Comparison of ENCODE assay signal across 8 mouse cellular contexts in genomic region chr9:108290016-108290750, GRCm38 (mm10). TPM values are rescaled to one million over a fixed set of nuclear protein-coding genes. Genes with fewer than 3 reads are reported as not detected.
A peak's percentile ranks its signal among the peaks of the same experiment; 100 is the strongest.
DNase-seq lines count a peak whose midpoint lies in the region; ATAC-seq and TF ChIP-seq lines count a peak whose summit lies in the region.

Gene Nicn1, plus strand, starts transcription at chr9:108290429.

- H3K27me3 ChIP-seq in C2C12 (ENCODE audit: control insufficient read depth, insufficient read depth, insufficient read length) (no peaks in the 10 kb centered on the region), myocyte (ENCODE audit: control insufficient read depth, insufficient read depth, insufficient read length) (no peaks in the 10 kb centered on the region)
- H3K27me3 ChIP-seq in erythroblast, embryonic 14.5 days (ENCODE audit: control insufficient read depth), result no peaks in the 10 kb centered on the region; the same call in 1 of the 2 replicates
- H3K27me3 ChIP-seq in heart, embryonic 11.5 days (ENCODE audit: control insufficient read depth, insufficient read depth, low read length), result no peaks in the 10 kb centered on the region
- no peaks in the 10 kb centered on the region for H3K27me3 ChIP-seq in kidney, embryonic 16.5 days (ENCODE audit: insufficient read depth, low read length)
- no peaks in the 10 kb centered on the region for H3K27me3 ChIP-seq in liver, adult 2 months (ENCODE audit: control insufficient read depth, insufficient read depth, low read length)
- no peaks in the 10 kb centered on the region for H3K27me3 ChIP-seq in splenic B cell, adult 2 months (ENCODE audit: control insufficient read depth, insufficient read depth, low read length, poor library complexity, severe bottlenecking)

- H3K4me3 ChIP-seq in C2C12 (ENCODE audit: insufficient read depth, poor library complexity, severe bottlenecking) (peak within 1 kb of the TSS; percentile 44), myocyte (peak within 1 kb of the TSS; percentile 63)
- peak within 1 kb of the TSS; percentile 69 for H3K4me3 ChIP-seq in erythroblast, embryonic 14.5 days (replicated peaks)
- H3K4me3 ChIP-seq in heart, embryonic 11.5 days (ENCODE audit: low read depth, low read length), result peak within 1 kb of the TSS; percentile 62
- peak within 1 kb of the TSS; percentile 57 for H3K4me3 ChIP-seq in kidney, embryonic 16.5 days (ENCODE audit: low read length)
- H3K4me3 ChIP-seq in liver, adult 2 months (ENCODE audit: insufficient read depth, low read depth, low read length), result peak within 1 kb of the TSS; percentile 51

- H3K9me3 ChIP-seq in erythroblast, embryonic 14.5 days (ENCODE audit: control insufficient read depth, low read length), result no peaks in the 10 kb centered on the region
- H3K9me3 ChIP-seq in heart, embryonic 11.5 days (replicated peaks; ENCODE audit: control insufficient read depth, low read length), result no peaks in the 10 kb centered on the region
- H3K9me3 ChIP-seq in kidney, embryonic 16.5 days (ENCODE audit: low read length), result no peaks in the 10 kb centered on the region

- peaks cover 27% of the 10 kb centered on the region for H3K4me1 ChIP-seq in erythroblast, embryonic 14.5 days (ENCODE audit: control insufficient read depth)
- no peaks in the 10 kb centered on the region for H3K4me1 ChIP-seq in heart, embryonic 11.5 days (ENCODE audit: control insufficient read depth, insufficient read depth, low read length)
- 0 out of 2 replicates have a peak, but pooled peaks cover 3% of the 10 kb centered on the region for H3K4me1 ChIP-seq in kidney, embryonic 16.5 days (ENCODE audit: insufficient read depth, low read length)
- peaks cover 5% of the 10 kb centered on the region for H3K4me1 ChIP-seq in liver, adult 2 months (ENCODE audit: control insufficient read depth, insufficient read depth, low read length)

- no peak for TF ChIP-seq CTCF in C2C12 (IDR thresholded peaks at IDR 0.05; ENCODE audit: control insufficient read depth, insufficient read depth, insufficient read length)
- no peak for TF ChIP-seq CTCF in brain, embryonic 14.5 days (IDR thresholded peaks at IDR 0.05; ENCODE audit: borderline replicate concordance, extremely low read depth, insufficient read depth, insufficient read length)
- no peak for TF ChIP-seq CTCF in liver, adult 2 months (IDR thresholded peaks at IDR 0.05; ENCODE audit: low read depth, low read length)

- peak within 1 kb of the TSS; percentile 73 for H3K27ac ChIP-seq in heart, embryonic 11.5 days (ENCODE audit: low read depth, low read length)
- H3K27ac ChIP-seq in kidney, embryonic 16.5 days (ENCODE audit: low read length), result peak within 1 kb of the TSS; percentile 81
- H3K27ac ChIP-seq in liver, adult 2 months (replicated peaks; ENCODE audit: insufficient read depth, low read depth, low read length), result peak within 1 kb of the TSS; percentile 40

- H3ac ChIP-seq in C2C12 (ENCODE audit: control insufficient read depth, insufficient read length, low read depth), result peak within 1 kb of the TSS; percentile 61
- peak within 1 kb of the TSS; percentile 41 for H3ac ChIP-seq in myocyte (ENCODE audit: control insufficient read depth, insufficient read length)

- H3K79me2 ChIP-seq in C2C12 (ENCODE audit: control insufficient read depth, insufficient read depth), result peaks cover 4% of the 10 kb centered on the region
- H3K79me2 ChIP-seq in liver, adult 2 months (ENCODE audit: control insufficient read depth, insufficient read depth, low read length), result no peaks in the 10 kb centered on the region
- no peaks in the 10 kb centered on the region for H3K79me2 ChIP-seq in myocyte (ENCODE audit: control insufficient read depth, insufficient read depth)

- peak; percentile 90 for ATAC-seq in heart, embryonic 11.5 days (replicated peaks; ENCODE audit: insufficient number of reproducible peaks, low FRiP score, low TSS enrichment)
- ATAC-seq in kidney, embryonic 16.5 days (ENCODE audit: low FRiP score, low TSS enrichment), result peak; percentile 98

- H3K36me3 ChIP-seq in C2C12 (ENCODE audit: control insufficient read depth, insufficient read depth) (no peaks in the 10 kb centered on the region), myocyte (ENCODE audit: control insufficient read depth, insufficient read depth) (peaks cover 4% of the 10 kb centered on the region)
- H3K36me3 ChIP-seq in erythroblast, embryonic 14.5 days (ENCODE audit: control insufficient read depth), result no peaks in the 10 kb centered on the region; the same call in 1 of the 2 replicates
- no peaks in the 10 kb centered on the region for H3K36me3 ChIP-seq in heart, embryonic 11.5 days (ENCODE audit: control insufficient read depth, insufficient read depth, low read length)
- peaks cover 7% of the 10 kb centered on the region; the same call in 1 of the 2 replicates for H3K36me3 ChIP-seq in kidney, embryonic 16.5 days (ENCODE audit: insufficient read depth, low read length)
- no peaks in the 10 kb centered on the region for H3K36me3 ChIP-seq in liver, adult 2 months (ENCODE audit: control insufficient read depth, insufficient read depth, low read length)
- no peaks in the 10 kb centered on the region; the same call in 1 of the 2 replicates for H3K36me3 ChIP-seq in splenic B cell, adult 2 months (ENCODE audit: control insufficient read depth, insufficient read depth, low read length, poor library complexity, severe bottlenecking)

- no peaks in the 10 kb centered on the region for H3K79me3 ChIP-seq in C2C12 (ENCODE audit: low read depth)

- peak; percentile 100 for DNase-seq in brain, embryonic 14.5 days (ENCODE audit: low read depth)
- peak; percentile 99 for DNase-seq in liver, adult 2 months (ENCODE audit: extremely low read depth, low read depth, low spot score)
- peak; percentile 95 for DNase-seq in splenic B cell, adult 2 months (ENCODE audit: low read depth, low spot score)

- H3K4me2 ChIP-seq in heart, embryonic 11.5 days, result peak within 1 kb of the TSS; percentile 70
- H3K4me2 ChIP-seq in kidney, embryonic 16.5 days (replicated peaks; ENCODE audit: low read depth, low read length), result peak within 1 kb of the TSS; percentile 73
- H3K4me2 ChIP-seq in myocyte (ENCODE audit: low read depth), result peak within 1 kb of the TSS; percentile 94

- H3K9ac ChIP-seq in heart, embryonic 11.5 days (ENCODE audit: low read depth, low read length), result peak within 1 kb of the TSS; percentile 73
- H3K9ac ChIP-seq in kidney, embryonic 16.5 days (replicated peaks; ENCODE audit: low read length), result peak within 1 kb of the TSS; percentile 76
- H3K9ac ChIP-seq in liver, adult 2 months (ENCODE audit: low read depth, low read length), result peak within 1 kb of the TSS; percentile 28

- TF ChIP-seq POLR2A in brain, embryonic 14.5 days (IDR thresholded peaks at IDR 0.05; ENCODE audit: borderline replicate concordance, extremely low read depth, insufficient read depth, insufficient read length, poor library complexity, severe bottlenecking), result peak; percentile 65; the same call in 1 of the 2 replicates
- 0 out of 2 replicates have a peak, but pooled peaks have one; percentile 11 for TF ChIP-seq POLR2A in liver, adult 2 months (IDR thresholded peaks at IDR 0.05; ENCODE audit: extremely low read depth, insufficient read depth, low read length)
- TF ChIP-seq POLR2A in myocyte (IDR thresholded peaks at IDR 0.05; ENCODE audit: insufficient read length, low read depth), result peak; percentile 21

- WGBS in heart, embryonic 11.5 days (ENCODE audit: insufficient replicate concordance), result under 1% methylated on average over 32 of the region's 32 CpGs
- WGBS in kidney, embryonic 16.5 days, result under 1% methylated on average over 32 of the region's 32 CpGs
- under 1% methylated on average over 32 of the region's 32 CpGs for WGBS in liver, adult 2 months

TF ChIP-seq in C2C12, 6 proteins besides CTCF, POLR2A, EP300 and RAD21:
- TF ChIP-seq CEBPB (IDR thresholded peaks at IDR 0.05; ENCODE audit: low read depth) (no peak), MAX (IDR thresholded peaks at IDR 0.05) (no peak), FOSL1 (IDR thresholded peaks at IDR 0.05; ENCODE audit: insufficient read depth, low read length, poor library complexity, severe bottlenecking) (no peak), MYOD1 (IDR thresholded peaks at IDR 0.05; ENCODE audit: control insufficient read depth, insufficient read length, low read depth) (no peak), USF1 (IDR thresholded peaks at IDR 0.05; ENCODE audit: low read depth) (no peak)

TF ChIP-seq in myocyte, 11 proteins besides CTCF, POLR2A, EP300 and RAD21:
- TF ChIP-seq E2F4 (IDR thresholded peaks at IDR 0.05; ENCODE audit: insufficient read depth), result no peak

RNA-seq across cellular contexts. Expression of gene Nicn1, which starts in this region (rescaled TPM):
- 24.6 TPM for polyA plus RNA-seq in C2C12 (2012; fragmentation: generic; extraction: Trizol)
- 113 and 115 TPM in 2 replicates for polyA plus RNA-seq in brain, embryonic 14.5 days (2012; rRNA removed)
- polyA plus RNA-seq in erythroblast, embryonic 14.5 days (2012), result not detected in 2 replicates
- 25.1 and 26.0 TPM in 2 replicates for polyA plus RNA-seq in heart, embryonic 11.5 days (2014; fragmentation: Nextera tagmentation; extraction: Ambion mirVana)
- 37.2 and 45.5 TPM in 2 replicates for polyA plus RNA-seq in kidney, embryonic 16.5 days (2015; fragmentation: Nextera tagmentation; extraction: Ambion mirVana)
- total RNA-seq in liver, adult 2 months (2014; rRNA removed), result 5.8 and 9.0 TPM in 2 replicates
- 15.9 and 21.2 TPM in 2 replicates for polyA plus RNA-seq in liver, adult 2 months (2012; rRNA removed)
- 37.9 TPM for polyA plus RNA-seq in myocyte (2012; fragmentation: generic; extraction: Trizol)

Comparison
In these comparisons a context has a peak if more than half of its experiments do, and no peak if none do; other contexts are left out.
1. Peak in every context shown above with its lines: DNase-seq, ATAC-seq, H3K4me3 ChIP-seq and H3K27ac ChIP-seq.
2. RNA of gene Nicn1 (polyA plus RNA-seq): 113 to 115 TPM in brain, embryonic 14.5 days, 37.9 TPM in myocyte (single experiment), 37.2 to 45.5 TPM in kidney, embryonic 16.5 days, 25.1 to 26.0 TPM in heart, embryonic 11.5 days, 24.6 TPM in C2C12 (single experiment) and 15.9 to 21.2 TPM in liver, adult 2 months; not detected in erythroblast, embryonic 14.5 days; every median in the first group is over 10 times any median in the second.
3. POLR2A ChIP-seq: peak in every context shown above with its lines; median percentile 65 in brain, embryonic 14.5 days; 21 in myocyte; 11 in liver, adult 2 months.